Mouse (Mus musculus) embryonic facial prominence, embryonic 15.5 days (tissue): Measurements from ENCODE around the gene Hhipl1. TPM values are rescaled to one million over a fixed set of nuclear protein-coding genes. Genes with fewer than 3 reads are reported as not detected.

Source experiments
- ATAC-seq: fragments of 200-750 bp; cut with Nextera tagmentation; 2 replicates; pipeline ENCODE4 v1.8.0; 2017; ENCODE audit warnings: low read depth, moderate TSS enrichment; ENCODE audit not compliant: insufficient number of reproducible peaks, low FRiP score, low TSS enrichment
- H3K27ac ChIP-seq: fragments of 300-500 bp; sonication (generic); replicated peaks from 2 replicates; pipeline ENCODE4 v1.5.1; 2015; ENCODE audit warnings: mild to moderate bottlenecking, inconsistent platforms
- H3K27me3 ChIP-seq: fragments of 300-500 bp; sonication (generic); 2 replicates; pipeline ENCODE4 v1.6.1; 2015; ENCODE audit warnings: inconsistent platforms
- H3K36me3 ChIP-seq: fragments of 300-500 bp; sonication (generic); 2 replicates; pipeline ENCODE4 v1.6.1; 2015; ENCODE audit warnings: mild to moderate bottlenecking, inconsistent platforms
- H3K4me1 ChIP-seq: fragments of 300-500 bp; sonication (generic); 2 replicates; pipeline ENCODE4 v1.6.1; 2015; ENCODE audit warnings: inconsistent platforms
- H3K4me2 ChIP-seq: fragments of 300-500 bp; sonication (generic); replicated peaks from 2 replicates; pipeline ENCODE4 v1.6.1; 2015; ENCODE audit warnings: mild to moderate bottlenecking, inconsistent platforms
- H3K4me3 ChIP-seq: fragments of 300-500 bp; sonication (generic); replicated peaks from 2 replicates; pipeline ENCODE4 v1.5.1; 2015; ENCODE audit warnings: mild to moderate bottlenecking, inconsistent platforms
- H3K9ac ChIP-seq: fragments of 300-500 bp; sonication (generic); 2 replicates; pipeline ENCODE4 v1.6.1; 2015; ENCODE audit warnings: inconsistent platforms
- H3K9me3 ChIP-seq: fragments of 300-500 bp; sonication (generic); replicated peaks from 2 replicates; pipeline ENCODE4 v1.6.1; 2016; ENCODE audit warnings: inconsistent platforms
- WGBS: fragments of 180-500 bp; shearing (Covaris S2); methylation state at CpG from one replicate; pipeline ENCODE4 v1.1.7; 2015; 5-methylcytosine and 5-hydroxymethylcytosine counted together
- polyA plus RNA-seq: library from polyadenylated mRNA; unstranded; fragments of >200 nt; fragmentation: Nextera tagmentation; extraction: Ambion mirVana; gene quantifications from 2 replicates; pipeline ENCODE4 v1.2.1, GENCODE M21; 2015

Hhipl1 gene
- polyA plus RNA-seq, 1 experiment from 2014 or later, result 0.67 TPM

DNA sequence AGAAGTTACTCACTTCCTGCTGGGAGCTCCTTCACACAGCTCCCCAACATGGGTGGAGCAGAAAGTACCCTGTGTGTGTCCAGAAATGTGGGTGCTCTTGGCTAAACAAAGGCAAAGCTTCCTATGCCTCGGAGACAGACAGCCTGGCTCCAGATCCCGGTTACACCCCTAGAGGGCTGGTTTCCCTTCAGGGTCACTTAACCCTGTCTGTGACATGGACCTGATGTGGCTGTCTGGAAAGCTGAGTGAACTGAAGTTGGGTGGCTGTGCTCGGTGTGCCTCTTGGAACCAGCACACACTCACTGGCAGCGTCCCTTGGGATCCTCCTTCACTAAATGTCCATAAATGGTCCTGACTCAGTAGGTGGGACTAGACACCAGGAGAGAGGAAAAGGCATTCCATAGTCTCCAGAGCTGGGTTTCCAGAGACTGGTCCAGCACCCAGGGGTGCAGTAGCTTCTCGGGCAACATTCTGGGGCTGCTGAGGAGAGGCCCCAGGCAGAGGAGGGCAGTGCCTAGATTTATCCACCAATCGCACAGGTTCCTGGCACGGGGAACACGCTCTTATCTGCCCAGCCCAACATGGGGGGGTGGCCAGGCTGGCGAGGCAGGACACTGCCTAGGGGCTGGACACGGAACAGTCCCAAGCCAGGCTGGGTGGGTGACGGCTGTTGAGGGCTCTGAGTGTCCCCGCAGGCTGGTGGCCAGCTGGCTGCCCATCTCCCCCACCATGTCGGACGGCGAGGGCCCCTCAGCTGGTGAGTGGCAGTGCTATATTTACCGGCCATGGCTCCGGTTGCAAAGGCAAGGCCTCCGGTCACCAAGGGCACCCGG lies 64.7 kb downstream of the Hhipl1 start, which contains the start of gene Eml1:
Gene Eml1 (plus strand): TSS at position 362 of the 833 bp plus-strand sequence.
- no peak within 1 kb of the TSS for H3K4me2 ChIP-seq
- peak; percentile 44; the same call in 1 of the 2 replicates for ATAC-seq
- 0 out of 2 replicates have a peak within 1 kb of the TSS, but pooled peaks have one; percentile 13 for H3K27ac ChIP-seq
- H3K36me3 ChIP-seq, result no peaks in the 10 kb centered on the region
- no peak within 1 kb of the TSS for H3K9ac ChIP-seq
- no peaks in the 10 kb centered on the region for H3K9me3 ChIP-seq
- 71% methylated on average over 19 of the region's 19 CpGs for WGBS
- H3K27me3 ChIP-seq, result no peaks in the 10 kb centered on the region
- H3K4me3 ChIP-seq, result no peak within 1 kb of the TSS
- H3K4me1 ChIP-seq, result peaks cover 28% of the 10 kb centered on the region

DNA sequence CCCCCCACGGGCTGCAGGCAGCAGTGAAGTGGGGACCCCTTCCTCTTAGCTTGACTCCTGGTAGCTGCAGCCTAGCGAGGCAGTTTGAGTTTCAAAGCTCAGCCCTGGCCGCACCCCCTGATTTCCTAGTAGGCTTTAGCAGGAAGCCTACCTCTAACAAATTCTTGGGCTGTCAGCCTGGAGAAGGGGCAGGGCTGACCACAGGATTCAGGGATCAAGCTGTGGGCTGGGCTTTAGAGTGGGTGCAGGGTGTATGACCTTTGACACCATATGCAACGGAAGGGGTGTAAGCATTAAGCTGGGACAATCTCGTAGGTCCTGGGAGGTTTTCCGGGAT lies 65.3 kb downstream of the Hhipl1 start:
- H3K4me1 ChIP-seq, result peaks cover 25% of the 10 kb centered on the region
- H3K4me3 ChIP-seq, result no peak overlapping the region
- no peaks in the 10 kb centered on the region for H3K9me3 ChIP-seq
- H3K4me2 ChIP-seq, result no peak overlapping the region
- 0 out of 2 replicates have a peak overlapping the region, but pooled peaks have one; percentile 13 for H3K27ac ChIP-seq
- H3K9ac ChIP-seq, result no peak overlapping the region
- ATAC-seq, result no peak
- H3K27me3 ChIP-seq, result no peaks in the 10 kb centered on the region
- H3K36me3 ChIP-seq, result no peaks in the 10 kb centered on the region
- WGBS, result 70% methylated on average over 6 of the region's 6 CpGs

- 81% methylated on average over 17 of the region's 17 CpGs for WGBS
- Histone ChIP-seq H3K27me3 (no peaks in the 10 kb centered on the region), H3K4me3 (no peak overlapping the region), H3K9me3 (no peaks in the 10 kb centered on the region), H3K4me1 (peaks cover 25% of the 10 kb centered on the region), H3K4me2 (no peak overlapping the region), H3K36me3 (no peaks in the 10 kb centered on the region), H3K27ac (no peak overlapping the region), H3K9ac (no peak overlapping the region)
- ATAC-seq, result no peak
Measured at GRCm38 (mm10) chr12:108372241-108372640, 66.2 kb downstream of the Hhipl1 start.

- Histone ChIP-seq H3K27me3 (no peaks in the 10 kb centered on the region), H3K36me3 (no peaks in the 10 kb centered on the region), H3K27ac (no peak overlapping the region), H3K9me3 (no peaks in the 10 kb centered on the region), H3K9ac (no peak overlapping the region), H3K4me3 (no peak overlapping the region), H3K4me1 (peaks cover 25% of the 10 kb centered on the region), H3K4me2 (no peak overlapping the region)
- WGBS, result 63% methylated on average over 9 of the region's 9 CpGs
- no peak for ATAC-seq
Measured at GRCm38 (mm10) chr12:108373611-108374010, 67.5 kb downstream of the Hhipl1 start.

- no peaks in the 10 kb centered on the region for H3K9me3 ChIP-seq
- H3K27ac ChIP-seq, result no peak overlapping the region
- H3K27me3 ChIP-seq, result no peaks in the 10 kb centered on the region
- H3K9ac ChIP-seq, result no peak overlapping the region
- H3K4me3 ChIP-seq, result no peak overlapping the region
- no peak for ATAC-seq
- peaks cover 22% of the 10 kb centered on the region for H3K4me1 ChIP-seq
- no peaks in the 10 kb centered on the region for H3K36me3 ChIP-seq
- H3K4me2 ChIP-seq, result no peak overlapping the region
- 73% methylated on average over 8 of the region's 8 CpGs for WGBS
Measured at GRCm38 (mm10) chr12:108374689-108375088, 68.6 kb downstream of the Hhipl1 start.

DNA sequence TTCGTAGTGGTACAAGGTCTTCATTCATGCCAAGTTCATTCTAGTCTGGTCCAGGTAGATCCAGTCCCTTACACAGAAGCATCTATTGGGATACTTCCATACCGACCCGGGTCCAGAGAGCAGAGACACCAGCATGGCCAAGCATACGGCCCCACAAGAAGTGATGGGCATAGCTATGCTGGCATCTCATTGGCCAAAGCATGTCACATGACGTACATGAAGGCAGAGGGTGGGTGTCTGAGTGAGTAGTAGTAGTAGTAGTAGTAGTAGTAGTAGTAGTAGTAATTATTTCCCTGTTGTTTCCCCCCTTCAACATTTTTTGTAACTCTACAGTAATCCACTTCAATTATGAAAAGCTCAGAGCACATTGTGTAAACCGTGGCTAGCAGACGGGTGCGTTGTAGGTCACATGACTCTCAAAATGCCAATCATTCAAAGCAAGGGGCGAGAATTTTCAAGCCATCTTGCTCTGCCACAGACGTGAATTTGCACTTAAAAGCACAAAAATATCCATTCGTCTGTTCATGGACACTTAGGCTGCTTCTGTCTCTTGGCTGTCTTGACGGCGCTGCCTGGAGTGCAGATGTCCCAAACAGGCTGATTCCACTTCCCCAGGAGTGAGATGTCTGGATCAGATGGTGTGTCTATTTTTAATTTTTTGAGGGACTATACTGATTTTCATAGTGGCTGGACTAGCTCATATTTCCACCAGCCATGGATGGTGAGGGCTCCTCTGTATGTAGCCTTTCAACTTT lies 72.5 kb downstream of the Hhipl1 start:
- WGBS, result 70% methylated on average over 13 of the region's 13 CpGs
- Histone ChIP-seq H3K9ac (no peak overlapping the region), H3K27ac (no peak overlapping the region; the same call in 1 of the 2 replicates), H3K36me3 (no peaks in the 10 kb centered on the region), H3K4me3 (no peak overlapping the region), H3K9me3 (no peaks in the 10 kb centered on the region), H3K27me3 (no peaks in the 10 kb centered on the region), H3K4me2 (no peak overlapping the region), H3K4me1 (no peaks in the 10 kb centered on the region)
- ATAC-seq, result no peak

Other genes starting within 250 kb of the Hhipl1 start
- gene Setd3, start 127.0 kb upstream of the Hhipl1 start, polyA plus RNA-seq, result 85.5 and 86.0 TPM in 2 replicates
- 3.4 and 4.2 TPM in 2 replicates for gene Ccnk, start 126.7 kb upstream of the Hhipl1 start, polyA plus RNA-seq
- gene Ccdc85c, start 30.8 kb upstream of the Hhipl1 start, polyA plus RNA-seq, result 4.6 and 5.1 TPM in 2 replicates
- gene Cyp46a1, start 28.1 kb downstream of the Hhipl1 start, polyA plus RNA-seq, result 9.5 and 10.4 TPM in 2 replicates
- gene Eml1, start 64.7 kb downstream of the Hhipl1 start, polyA plus RNA-seq, result 58.2 and 64.7 TPM in 2 replicates
- 59.9 and 63.4 TPM in 2 replicates for gene Evl, start 248.4 kb downstream of the Hhipl1 start, polyA plus RNA-seq